Mouse (Mus musculus): ENCODE data around the gene Rpl41.
"Not testable (repeated sequence)": the region's sequence is repeated elsewhere in the genome, so short reads cannot be mapped to it uniquely, and the experiment has no call there.

Rpl41 gene

GRCm38 (mm10) chr10:128522351-128522750 is 26.8 kb downstream of the Rpl41 start:
- no peak for DNase-seq

- DNase-seq = no peak
These were observed 28.5 kb downstream of the Rpl41 start for GRCm38 (mm10) chr10:128520591-128520990.

GRCm38 (mm10) chr10:128518833-128519232 is 30.3 kb downstream of the Rpl41 start:
- DNase-seq = no peak

- no peak for DNase-seq
These were observed 32.4 kb downstream of the Rpl41 start for GRCm38 (mm10) chr10:128516677-128517076.

- DNase-seq = no peak
These were observed 33.1 kb downstream of the Rpl41 start for GRCm38 (mm10) chr10:128516029-128516428.

GRCm38 (mm10) chr10:128515044-128515443 is 34.1 kb downstream of the Rpl41 start:
- DNase-seq = no peak

- no peak for DNase-seq
These were observed 37.3 kb downstream of the Rpl41 start for GRCm38 (mm10) chr10:128511761-128512160.

GRCm38 (mm10) chr10:128511189-128511588 is 37.9 kb downstream of the Rpl41 start:
- no peak for DNase-seq

- DNase-seq = no peak
These were observed 38.8 kb downstream of the Rpl41 start for GRCm38 (mm10) chr10:128510301-128510700.

- no peak for DNase-seq
These were observed 39.3 kb downstream of the Rpl41 start for GRCm38 (mm10) chr10:128509831-128510230.

GRCm38 (mm10) chr10:128509203-128509602 is 39.9 kb downstream of the Rpl41 start:
- no peak for DNase-seq

GRCm38 (mm10) chr10:128508260-128508659 is 40.8 kb downstream of the Rpl41 start:
- DNase-seq = no peak

GRCm38 (mm10) chr10:128505974-128506373 is 43.1 kb downstream of the Rpl41 start:
- no peak for DNase-seq

GRCm38 (mm10) chr10:128505371-128505667 is 43.8 kb downstream of the Rpl41 start:
- not testable (repeated sequence) for DNase-seq

- DNase-seq = no peak
These were observed 44.3 kb downstream of the Rpl41 start for GRCm38 (mm10) chr10:128504641-128505370.

- DNase-seq = no peak
These were observed 45.1 kb downstream of the Rpl41 start for GRCm38 (mm10) chr10:128504012-128504411.

- no peak for DNase-seq
These were observed 45.6 kb downstream of the Rpl41 start for GRCm38 (mm10) chr10:128503532-128503931.

GRCm38 (mm10) chr10:128502341-128502740 is 46.8 kb downstream of the Rpl41 start:
- no peak for DNase-seq

GRCm38 (mm10) chr10:128499116-128499671 is 49.9 kb downstream of the Rpl41 start:
- peak; percentile 70 for DNase-seq

GRCm38 (mm10) chr10:128498590-128498989 is 50.5 kb downstream of the Rpl41 start, which contains the start of gene Myl6b:
Gene Myl6b (minus strand): TSS chr10:128498685.
- DNase-seq = peak; percentile 98

Data from layer of hippocampus, adult 9-11 months (tissue).